Mouse (Mus musculus) MEL (cell line): ENCODE measurements around the gene Hdx. TPM values are rescaled to one million over a fixed set of nuclear protein-coding genes. Genes with fewer than 3 reads are reported as not detected.

ENCODE experiments used
- DNase-seq: peaks from one replicate; pipeline ENCODE4 v3.0.0; 2011; ENCODE audit warnings: low read depth, low spot score
- H3K27ac ChIP-seq: 2 replicates; pipeline ENCODE4 v1.5.1; 2012; ENCODE audit warnings: low read depth, mild to moderate bottlenecking, control low read depth, low read length, moderate library complexity; ENCODE audit not compliant: control insufficient read depth
- H3K27me3 ChIP-seq, 2 experiments: fragments of 150-350 bp in 1 of 2; sonication (generic) in 1 of 2; 2 replicates each; pipeline ENCODE4 v1.6.1; 2012; ENCODE audit warnings: low read length in 2 of 2, mild to moderate bottlenecking in 2 of 2, improper control_type of control experiment in 1 of 2, moderate library complexity in 1 of 2; ENCODE audit not compliant: insufficient read depth in 2 of 2, control insufficient read depth in 1 of 2
- H3K36me3 ChIP-seq, 2 experiments: 2 replicates each; pipeline ENCODE4 v1.6.1; 2012 to 2014; ENCODE audit warnings: low read length in 2 of 2, improper control_type of control experiment in 1 of 2, inconsistent platforms in 1 of 2, mild to moderate bottlenecking in 1 of 2; ENCODE audit not compliant: insufficient read depth in 2 of 2, control insufficient read depth in 1 of 2
- H3K4me1 ChIP-seq, 2 experiments: fragments of 150-350 bp in 1 of 2; sonication (generic) in 1 of 2; 2 replicates each; pipeline ENCODE4 v1.6.1; 2012; ENCODE audit warnings: low read length in 2 of 2, improper control_type of control experiment in 1 of 2, mild to moderate bottlenecking in 1 of 2; ENCODE audit not compliant: insufficient read depth in 2 of 2, control insufficient read depth in 1 of 2
- H3K4me3 ChIP-seq, 2 experiments: fragments of 150-350 bp in 1 of 2; sonication (generic) in 1 of 2; 2 replicates each; pipeline ENCODE4 v1.5.1; 2012; ENCODE audit warnings: low read depth in 2 of 2, low read length in 2 of 2, mild to moderate bottlenecking in 2 of 2, moderate library complexity in 2 of 2, control low read depth in 1 of 2, improper control_type of control experiment in 1 of 2; ENCODE audit not compliant: control insufficient read depth in 1 of 2, insufficient read depth in 1 of 2
- H3K79me2 ChIP-seq: 2 replicates; pipeline ENCODE4 v1.6.1; 2012; ENCODE audit warnings: mild to moderate bottlenecking, low read length, moderate library complexity; ENCODE audit not compliant: control insufficient read depth, poor library complexity, insufficient read depth
- H3K9ac ChIP-seq: 2 replicates; pipeline ENCODE4 v1.6.1; 2012; ENCODE audit warnings: low read depth, mild to moderate bottlenecking, control low read depth, low read length, moderate library complexity; ENCODE audit not compliant: control insufficient read depth, poor library complexity, severe bottlenecking
- H3K9me3 ChIP-seq: fragments of 150-350 bp; sonication (generic); replicated peaks from 2 replicates; pipeline ENCODE4 v1.6.1; 2012; ENCODE audit warnings: mild to moderate bottlenecking, low read length, improper control_type of control experiment, moderate library complexity; ENCODE audit not compliant: insufficient read depth
- BHLHE40 ChIP-seq: IDR thresholded peaks from 2 replicates; pipeline ENCODE4 v1.6.1; 2012; ENCODE audit warnings: low read depth, mild to moderate bottlenecking, inconsistent platforms, low read length, improper control_type of control experiment, borderline replicate concordance
- CHD1 ChIP-seq: IDR thresholded peaks from 2 replicates; pipeline ENCODE4 v1.6.1; 2012; ENCODE audit warnings: low read depth, mild to moderate bottlenecking, inconsistent platforms, low read length, improper control_type of control experiment
- E2F4 ChIP-seq: IDR thresholded peaks from 2 replicates; pipeline ENCODE4 v1.6.1; 2011; ENCODE audit warnings: low read depth, low read length, improper control_type of control experiment, borderline replicate concordance
- ELF1 ChIP-seq: IDR thresholded peaks from 2 replicates; pipeline ENCODE4 v1.6.1; 2014; ENCODE audit warnings: low read depth, mild to moderate bottlenecking, inconsistent platforms, low read length, improper control_type of control experiment, moderate library complexity
- EP300 ChIP-seq, 2 experiments: IDR thresholded peaks; 2 replicates each; pipeline ENCODE4 v1.6.1; 2011; ENCODE audit warnings: improper control_type of control experiment in 2 of 2, low read length in 2 of 2, low read depth in 1 of 2, mild to moderate bottlenecking in 1 of 2
- ETS1 ChIP-seq: IDR thresholded peaks from 2 replicates; pipeline ENCODE4 v1.6.1; 2012; ENCODE audit warnings: low read depth, mild to moderate bottlenecking, inconsistent platforms, low read length, improper control_type of control experiment, moderate library complexity
- GATA1 ChIP-seq: IDR thresholded peaks from 2 replicates; pipeline ENCODE4 v1.6.1; 2011; ENCODE audit warnings: low read depth, low read length, improper control_type of control experiment
- HCFC1 ChIP-seq: IDR thresholded peaks from 2 replicates; pipeline ENCODE4 v1.6.1; 2012; ENCODE audit warnings: low read depth, mild to moderate bottlenecking, inconsistent platforms, low read length, improper control_type of control experiment, moderate library complexity
- KAT2A ChIP-seq: conservative IDR thresholded peaks from 2 replicates; pipeline ENCODE4 v1.6.1; 2012; ENCODE audit warnings: low read depth, low read length, improper control_type of control experiment, inconsistent platforms
- MAFK ChIP-seq: IDR thresholded peaks from 2 replicates; pipeline ENCODE4 v1.6.1; 2011; ENCODE audit warnings: low read depth, mild to moderate bottlenecking, low read length, improper control_type of control experiment, borderline replicate concordance
- MAZ ChIP-seq: IDR thresholded peaks from 2 replicates; pipeline ENCODE4 v1.6.1; 2012; ENCODE audit warnings: low read depth, mild to moderate bottlenecking, inconsistent platforms, low read length, improper control_type of control experiment
- MEF2A ChIP-seq: IDR thresholded peaks from 2 replicates; pipeline ENCODE4 v1.6.1; 2014; ENCODE audit warnings: low read depth, mild to moderate bottlenecking, inconsistent platforms, low read length, improper control_type of control experiment; ENCODE audit not compliant: poor library complexity, insufficient replicate concordance, severe bottlenecking; ENCODE audit errors: extremely low read depth
- MXI1 ChIP-seq: IDR thresholded peaks from 2 replicates; pipeline ENCODE4 v1.6.1; 2011; ENCODE audit warnings: mild to moderate bottlenecking, low read depth, low read length, improper control_type of control experiment
- NELFE ChIP-seq: IDR thresholded peaks from 2 replicates; pipeline ENCODE4 v1.6.1; 2011; ENCODE audit warnings: low read depth, low read length, improper control_type of control experiment
- NRF1 ChIP-seq: IDR thresholded peaks from 2 replicates; pipeline ENCODE4 v1.6.1; 2014; ENCODE audit warnings: low read depth, mild to moderate bottlenecking, inconsistent platforms, low read length, improper control_type of control experiment, moderate library complexity; ENCODE audit not compliant: poor library complexity, insufficient read depth, severe bottlenecking
- POLR2AphosphoS2 ChIP-seq: IDR thresholded peaks from 2 replicates; pipeline ENCODE4 v1.6.1; 2011; ENCODE audit warnings: low read length, improper control_type of control experiment
- POLR2AphosphoS5 ChIP-seq: IDR thresholded peaks from 2 replicates; pipeline ENCODE4 v1.6.1; 2012; ENCODE audit warnings: low read depth, borderline replicate concordance, mild to moderate bottlenecking, inconsistent platforms, low read length, moderate library complexity, mixed read lengths
- RAD21 ChIP-seq: IDR thresholded peaks from 2 replicates; pipeline ENCODE4 v1.6.1; 2011; ENCODE audit warnings: mild to moderate bottlenecking, low read depth, low read length, improper control_type of control experiment
- RCOR1 ChIP-seq: IDR thresholded peaks from 2 replicates; pipeline ENCODE4 v1.6.1; 2012; ENCODE audit warnings: low read depth, mild to moderate bottlenecking, inconsistent platforms, low read length, improper control_type of control experiment
- SIN3A ChIP-seq: IDR thresholded peaks from 2 replicates; pipeline ENCODE4 v1.6.1; 2012; ENCODE audit warnings: low read length, improper control_type of control experiment, inconsistent platforms
- TAL1 ChIP-seq: IDR thresholded peaks from 2 replicates; pipeline ENCODE4 v1.6.1; 2012; ENCODE audit warnings: mild to moderate bottlenecking, inconsistent platforms, low read length, moderate library complexity, mixed read lengths
- TBP ChIP-seq: IDR thresholded peaks from 2 replicates; pipeline ENCODE4 v1.8.0; 2011; ENCODE audit warnings: low read depth, low read length, improper control_type of control experiment
- TCF12 ChIP-seq: IDR thresholded peaks from 2 replicates; pipeline ENCODE4 v1.6.1; 2014; ENCODE audit warnings: low read depth, mild to moderate bottlenecking, inconsistent platforms, low read length, improper control_type of control experiment, moderate library complexity
- UBTF ChIP-seq: IDR thresholded peaks from 2 replicates; pipeline ENCODE4 v1.6.1; 2012; ENCODE audit warnings: low read depth, mild to moderate bottlenecking, inconsistent platforms, low read length, improper control_type of control experiment, moderate library complexity, borderline replicate concordance; ENCODE audit not compliant: insufficient read depth
- USF1 ChIP-seq: IDR thresholded peaks from 2 replicates; pipeline ENCODE4 v1.6.1; 2014; ENCODE audit warnings: low read depth, mild to moderate bottlenecking, inconsistent platforms, low read length, improper control_type of control experiment, moderate library complexity
- USF2 ChIP-seq, 2 experiments: IDR thresholded peaks; 2 replicates each; pipeline ENCODE4 v1.6.1; 2011 to 2012; ENCODE audit warnings: improper control_type of control experiment in 2 of 2, low read length in 2 of 2, borderline replicate concordance in 1 of 2, inconsistent platforms in 1 of 2, low read depth in 1 of 2, mild to moderate bottlenecking in 1 of 2; ENCODE audit not compliant: insufficient read depth in 1 of 2
- ZC3H11A ChIP-seq: IDR thresholded peaks from 2 replicates; pipeline ENCODE4 v1.6.1; 2012; ENCODE audit warnings: low read depth, mild to moderate bottlenecking, inconsistent platforms, low read length, improper control_type of control experiment
- ZKSCAN1 ChIP-seq: IDR thresholded peaks from 2 replicates; pipeline ENCODE4 v1.6.1; 2012; ENCODE audit warnings: low read depth, mild to moderate bottlenecking, inconsistent platforms, low read length, improper control_type of control experiment, moderate library complexity
- polyA plus RNA-seq, 2 experiments: library from polyadenylated mRNA; stranded (reverse) in 1 of 2; unstranded in 1 of 2; fragments of >175 nt in 1 of 2; fragments of >200 nt in 1 of 2; gene quantifications; 2 replicates each; pipeline versions ENCODE4 v1.2.1 to v1.2.4; 2012; ENCODE audit warnings: low replicate concordance in 2 of 2, low read depth in 1 of 2; ENCODE audit not compliant: insufficient read length in 2 of 2, insufficient read depth in 1 of 2, missing spikeins in 1 of 2
- total RNA-seq: library from RNA; depleted of rRNA; stranded (reverse); fragments of 300-350 nt; gene quantifications from 2 replicates; pipeline ENCODE4 v1.2.3, GENCODE M21; 2012

The Hdx gene
- total and polyA plus RNA-seq, 3 experiments, result not detected

DNA sequence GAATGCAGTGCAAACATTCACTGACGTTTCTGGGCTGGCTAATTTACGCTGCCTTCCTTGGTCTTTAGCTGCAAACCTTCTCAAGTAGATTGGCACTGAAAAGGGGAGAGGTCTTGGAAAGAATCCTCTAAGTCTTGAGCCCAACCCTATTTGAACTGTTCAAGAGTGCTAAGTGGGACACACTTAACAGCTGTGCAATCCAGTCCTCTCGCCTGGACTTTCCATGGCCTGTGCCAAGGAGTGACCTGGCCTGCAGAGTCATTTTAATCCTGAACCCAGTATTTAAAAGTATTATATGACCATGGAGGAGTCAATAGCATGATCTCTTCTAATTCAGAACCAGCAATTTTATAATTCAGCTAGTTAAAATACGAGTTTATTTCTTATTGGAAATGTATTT lies 109.3 kb downstream of the Hdx start:
- H3K9me3 ChIP-seq, result no peaks in the 10 kb centered on the region
- H3K36me3 ChIP-seq, result no peaks in the 10 kb centered on the region
- H3K27me3 ChIP-seq, result no peaks in the 10 kb centered on the region
- no peak overlapping the region for H3K9ac ChIP-seq
- H3K4me3 ChIP-seq, result no peak overlapping the region
- H3K27ac ChIP-seq, result no peak overlapping the region
- H3K4me1 ChIP-seq, result no peaks in the 10 kb centered on the region
- H3K79me2 ChIP-seq, result no peaks in the 10 kb centered on the region
- TF ChIP-seq USF2 (IDR thresholded peaks at IDR 0.05; ENCODE audit: borderline replicate concordance in 1 of 2, insufficient read depth in 1 of 2, low read depth in 1 of 2, low read length in 2 of 2), result no peak
- no peak for TF ChIP-seq RAD21
- TF ChIP-seq HCFC1, result no peak
- no peak for TF ChIP-seq CHD1
- TF ChIP-seq E2F4, result no peak
- TF ChIP-seq NELFE, result no peak
- no peak for TF ChIP-seq ZC3H11A
- TF ChIP-seq RCOR1, result no peak
- TF ChIP-seq EP300 (IDR thresholded peaks at IDR 0.05; ENCODE audit: low read depth in 1 of 2, low read length in 2 of 2), result no peak
- no peak for TF ChIP-seq ELF1
- TF ChIP-seq KAT2A, result no peak
- no peak for TF ChIP-seq TCF12
- no peak for TF ChIP-seq ZKSCAN1
- no peak for TF ChIP-seq USF1
- no peak for TF ChIP-seq POLR2AphosphoS2
- TF ChIP-seq MAZ, result no peak
- TF ChIP-seq MEF2A, result no peak
- TF ChIP-seq POLR2AphosphoS5, result no peak
- no peak for TF ChIP-seq MXI1
- no peak for DNase-seq

- no peak overlapping the region for H3K4me3 ChIP-seq
- no peaks in the 10 kb centered on the region; a peak in 1 of 4 replicates for H3K36me3 ChIP-seq
- no peaks in the 10 kb centered on the region for H3K27me3 ChIP-seq
- no peaks in the 10 kb centered on the region for H3K9me3 ChIP-seq
- H3K27ac ChIP-seq, result no peak overlapping the region
- H3K4me1 ChIP-seq, result peaks cover 0 to 3% of the 10 kb centered on the region in 2 experiments; a peak in 2 of 4 replicates
- TF ChIP-seq TBP (no peak), SIN3A (no peak), ETS1 (0 out of 2 replicates have a peak, but pooled peaks have one; percentile 22), NRF1 (no peak), USF2 (IDR thresholded peaks at IDR 0.05; ENCODE audit: borderline replicate concordance in 1 of 2, insufficient read depth in 1 of 2, low read depth in 1 of 2, low read length in 2 of 2) (no peak), MAFK (no peak), EP300 (IDR thresholded peaks at IDR 0.05; ENCODE audit: low read depth in 1 of 2, low read length in 2 of 2) (peak; percentile 38 to 67; a peak in 3 of 4 replicates), NELFE (no peak), TAL1 (no peak), BHLHE40 (no peak), TCF12 (peak; percentile 73), UBTF (no peak), GATA1 (peak; percentile 40; the same call in 1 of the 2 replicates)
- H3K9ac ChIP-seq, result no peak overlapping the region
- DNase-seq, result no peak
- H3K79me2 ChIP-seq, result no peaks in the 10 kb centered on the region
These were observed 119.8 kb downstream of the Hdx start for GRCm38 (mm10) chrX:111577044-111577443.
